Mouse (Mus musculus) bone marrow macrophage, adult 2 months (primary cell): ENCODE results near the gene Gsap.
"Not testable (repeated sequence)": the region's sequence is repeated elsewhere in the genome, so short reads cannot be mapped to it uniquely, and the experiment has no call there.

Experiments used
- CTCF ChIP-seq: IDR thresholded peaks from 2 replicates; pipeline ENCODE4 v1.5.1; 2012; ENCODE audit warnings: low read depth, mild to moderate bottlenecking, low read length, moderate library complexity
- POLR2A ChIP-seq: IDR thresholded peaks from 2 replicates; pipeline ENCODE4 v1.6.1; 2012; ENCODE audit warnings: mild to moderate bottlenecking, low read depth, low read length, borderline replicate concordance

DNA sequence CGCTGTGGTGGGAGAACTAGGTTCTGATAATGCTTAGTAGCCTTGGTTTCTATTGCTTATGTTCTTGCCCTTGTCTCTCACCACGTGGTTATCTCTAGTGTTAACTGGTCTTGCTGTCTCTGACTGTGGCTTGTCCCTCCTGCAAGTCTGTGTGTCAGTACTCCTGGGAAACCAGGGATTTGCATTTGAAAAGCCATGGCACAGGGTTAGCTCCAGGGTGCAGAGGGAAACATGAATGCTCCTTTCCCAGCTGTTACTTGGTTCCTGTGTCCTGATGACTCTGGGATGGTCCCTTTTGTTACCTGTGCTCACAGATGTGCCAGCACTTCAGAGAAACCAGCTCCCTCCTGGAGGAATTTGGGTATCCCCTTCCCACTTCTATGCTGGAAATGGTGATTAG lies 3.0 kb upstream of the Gsap start:
- not testable (repeated sequence) for TF ChIP-seq POLR2A, CTCF
